Mouse (Mus musculus): ENCODE measurements around the gene Zswim5. TPM values are rescaled to one million over a fixed set of nuclear protein-coding genes. Genes with fewer than 3 reads are reported as not detected.

Gene Zswim5
- polyA plus RNA-seq, 1 experiment: 0.72 TPM

- H3K4me1 ChIP-seq (ENCODE audit: control insufficient read depth, insufficient read depth, low read length): peaks cover 2% of the 10 kb centered on the region
- no peak overlapping the region for H3K27ac ChIP-seq (ENCODE audit: control insufficient read depth, insufficient read depth, low read depth, low read length, poor library complexity)
- TF ChIP-seq POLR2A (IDR thresholded peaks at IDR 0.05; ENCODE audit: borderline replicate concordance, control insufficient read depth, low read depth, low read length): no peak
- TF ChIP-seq CTCF (IDR thresholded peaks at IDR 0.05; ENCODE audit: control insufficient read depth, insufficient read depth, low read length): peak; percentile 92
- H3K4me3 ChIP-seq (replicated peaks; ENCODE audit: control insufficient read depth, low read depth, low read length): no peak overlapping the region
- WGBS: 8% methylated on average over 7 of the region's 7 CpGs
Measured at GRCm38 (mm10) chr4:116991366-116991765, 114.2 kb downstream of the Zswim5 start.

- WGBS: 2% methylated on average over 38 of the region's 38 CpGs
- TF ChIP-seq CTCF (IDR thresholded peaks at IDR 0.05; ENCODE audit: control insufficient read depth, insufficient read depth, low read length) (no peak), POLR2A (IDR thresholded peaks at IDR 0.05; ENCODE audit: borderline replicate concordance, control insufficient read depth, low read depth, low read length) (peak; percentile 62)
- Histone ChIP-seq H3K27ac (ENCODE audit: control insufficient read depth, insufficient read depth, low read depth, low read length, poor library complexity) (peak within 1 kb of the TSS; percentile 80), H3K4me3 (replicated peaks; ENCODE audit: control insufficient read depth, low read depth, low read length) (peak within 1 kb of the TSS; percentile 87), H3K4me1 (ENCODE audit: control insufficient read depth, insufficient read depth, low read length) (peaks cover 2% of the 10 kb centered on the region)
Measured at GRCm38 (mm10) chr4:116993672-116994621, 116.8 kb downstream of the Zswim5 start, which contains the start of gene Urod. TSS of gene Urod (minus strand) at chr4:116994413.

GRCm38 (mm10) chr4:116995131-116995797, 118.1 kb downstream of the Zswim5 start, which contains the start of gene Hectd3:
TSS of gene Hectd3 (plus strand) at chr4:116995317.
- Histone ChIP-seq H3K27ac (ENCODE audit: control insufficient read depth, insufficient read depth, low read depth, low read length, poor library complexity) (peak within 1 kb of the TSS; percentile 80), H3K4me1 (ENCODE audit: control insufficient read depth, insufficient read depth, low read length) (peaks cover 2% of the 10 kb centered on the region), H3K4me3 (replicated peaks; ENCODE audit: control insufficient read depth, low read depth, low read length) (peak within 1 kb of the TSS; percentile 87)
- no peak for TF ChIP-seq CTCF (IDR thresholded peaks at IDR 0.05; ENCODE audit: control insufficient read depth, insufficient read depth, low read length)
- peak; percentile 15; the same call in 1 of the 2 replicates for TF ChIP-seq POLR2A (IDR thresholded peaks at IDR 0.05; ENCODE audit: borderline replicate concordance, control insufficient read depth, low read depth, low read length)
- under 1% methylated on average over 58 of the region's 58 CpGs for WGBS

- peak overlapping the region; percentile 80 for H3K27ac ChIP-seq (ENCODE audit: control insufficient read depth, insufficient read depth, low read depth, low read length, poor library complexity)
- TF ChIP-seq POLR2A (IDR thresholded peaks at IDR 0.05; ENCODE audit: borderline replicate concordance, control insufficient read depth, low read depth, low read length) (no peak), CTCF (IDR thresholded peaks at IDR 0.05; ENCODE audit: control insufficient read depth, insufficient read depth, low read length) (peak; percentile 55)
- peaks cover 2% of the 10 kb centered on the region for H3K4me1 ChIP-seq (ENCODE audit: control insufficient read depth, insufficient read depth, low read length)
- peak overlapping the region; percentile 83 for H3K4me3 ChIP-seq (replicated peaks; ENCODE audit: control insufficient read depth, low read depth, low read length)
- WGBS: under 1% methylated on average over 16 of the region's 16 CpGs
Measured at GRCm38 (mm10) chr4:116995798-116996135, 118.6 kb downstream of the Zswim5 start.

GRCm38 (mm10) chr4:116999513-117000154, 122.5 kb downstream of the Zswim5 start:
- H3K4me1 ChIP-seq (ENCODE audit: control insufficient read depth, insufficient read depth, low read length): peaks cover 2% of the 10 kb centered on the region
- H3K27ac ChIP-seq (ENCODE audit: control insufficient read depth, insufficient read depth, low read depth, low read length, poor library complexity): no peak overlapping the region
- no peak overlapping the region for H3K4me3 ChIP-seq (replicated peaks; ENCODE audit: control insufficient read depth, low read depth, low read length)
- WGBS: 92% methylated on average over 17 of the region's 17 CpGs
- no peak for TF ChIP-seq POLR2A (IDR thresholded peaks at IDR 0.05; ENCODE audit: borderline replicate concordance, control insufficient read depth, low read depth, low read length)
- no peak for TF ChIP-seq CTCF (IDR thresholded peaks at IDR 0.05; ENCODE audit: control insufficient read depth, insufficient read depth, low read length)

GRCm38 (mm10) chr4:117001957-117002356, 124.8 kb downstream of the Zswim5 start:
- 93% methylated on average over 16 of the region's 16 CpGs for WGBS

GRCm38 (mm10) chr4:117002543-117003521, 125.7 kb downstream of the Zswim5 start:
- no peak for TF ChIP-seq POLR2A (IDR thresholded peaks at IDR 0.05; ENCODE audit: borderline replicate concordance, control insufficient read depth, low read depth, low read length)
- peak; percentile 68 for TF ChIP-seq CTCF (IDR thresholded peaks at IDR 0.05; ENCODE audit: control insufficient read depth, insufficient read depth, low read length)
- WGBS: 73% methylated on average over 38 of the region's 38 CpGs
- no peak overlapping the region for H3K27ac ChIP-seq (ENCODE audit: control insufficient read depth, insufficient read depth, low read depth, low read length, poor library complexity)

More at GRCm38 (mm10) chr4:117001957-117002356, 124.8 kb downstream of the Zswim5 start:
- no peaks in the 10 kb centered on the region for H3K4me1 ChIP-seq (ENCODE audit: control insufficient read depth, insufficient read depth, low read length)
- TF ChIP-seq POLR2A (IDR thresholded peaks at IDR 0.05; ENCODE audit: borderline replicate concordance, control insufficient read depth, low read depth, low read length): no peak; the same call in 1 of the 2 replicates
- TF ChIP-seq CTCF (IDR thresholded peaks at IDR 0.05; ENCODE audit: control insufficient read depth, insufficient read depth, low read length): no peak
- no peak overlapping the region for H3K4me3 ChIP-seq (replicated peaks; ENCODE audit: control insufficient read depth, low read depth, low read length)
- H3K27ac ChIP-seq (ENCODE audit: control insufficient read depth, insufficient read depth, low read depth, low read length, poor library complexity): no peak overlapping the region

More at GRCm38 (mm10) chr4:117002543-117003521, 125.7 kb downstream of the Zswim5 start:
- no peak overlapping the region for H3K4me3 ChIP-seq (replicated peaks; ENCODE audit: control insufficient read depth, low read depth, low read length)
- H3K4me1 ChIP-seq (ENCODE audit: control insufficient read depth, insufficient read depth, low read length): no peaks in the 10 kb centered on the region
